Mouse (Mus musculus): ENCODE data around the gene Hoxa4.

The Hoxa4 gene

DNA sequence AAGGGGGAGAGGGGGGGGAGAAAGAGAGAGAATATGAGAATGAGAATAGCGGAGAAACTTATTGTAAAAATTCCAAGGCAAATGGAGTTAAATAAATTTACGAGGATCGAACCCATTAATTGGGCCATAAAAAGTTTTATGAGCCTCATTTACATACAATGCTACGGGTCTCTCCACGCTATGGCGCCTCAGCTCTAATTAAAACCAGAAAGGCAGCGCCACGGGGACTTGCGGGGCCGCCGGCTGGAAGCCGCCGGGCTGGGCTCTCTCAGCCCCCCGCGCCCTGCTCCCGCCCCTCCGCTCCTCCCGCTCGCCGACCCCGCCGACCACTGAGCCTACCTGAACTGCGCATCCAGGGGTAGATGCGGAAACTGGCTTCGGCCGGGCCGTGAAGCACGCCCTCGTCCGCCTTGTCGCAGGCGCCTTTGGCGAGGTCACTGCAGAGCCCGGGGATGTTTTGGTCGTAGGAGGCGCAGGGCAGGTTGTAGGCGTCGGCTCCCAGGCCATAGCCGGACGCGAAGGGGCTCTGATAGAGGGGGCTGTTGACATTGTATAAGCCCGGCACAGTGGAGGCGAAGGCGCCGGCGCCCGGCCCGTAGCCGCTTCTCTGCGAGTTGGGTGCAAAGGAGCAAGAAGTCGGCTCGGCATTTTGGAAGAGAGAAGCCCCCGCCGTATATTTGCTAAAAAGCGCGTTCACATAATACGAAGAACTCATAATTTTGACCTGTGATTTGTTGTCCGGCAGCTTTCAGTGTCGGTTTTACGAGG, 25.3 kb upstream of the Hoxa4 start:
- DNase-seq, result peak; percentile 48

DNA sequence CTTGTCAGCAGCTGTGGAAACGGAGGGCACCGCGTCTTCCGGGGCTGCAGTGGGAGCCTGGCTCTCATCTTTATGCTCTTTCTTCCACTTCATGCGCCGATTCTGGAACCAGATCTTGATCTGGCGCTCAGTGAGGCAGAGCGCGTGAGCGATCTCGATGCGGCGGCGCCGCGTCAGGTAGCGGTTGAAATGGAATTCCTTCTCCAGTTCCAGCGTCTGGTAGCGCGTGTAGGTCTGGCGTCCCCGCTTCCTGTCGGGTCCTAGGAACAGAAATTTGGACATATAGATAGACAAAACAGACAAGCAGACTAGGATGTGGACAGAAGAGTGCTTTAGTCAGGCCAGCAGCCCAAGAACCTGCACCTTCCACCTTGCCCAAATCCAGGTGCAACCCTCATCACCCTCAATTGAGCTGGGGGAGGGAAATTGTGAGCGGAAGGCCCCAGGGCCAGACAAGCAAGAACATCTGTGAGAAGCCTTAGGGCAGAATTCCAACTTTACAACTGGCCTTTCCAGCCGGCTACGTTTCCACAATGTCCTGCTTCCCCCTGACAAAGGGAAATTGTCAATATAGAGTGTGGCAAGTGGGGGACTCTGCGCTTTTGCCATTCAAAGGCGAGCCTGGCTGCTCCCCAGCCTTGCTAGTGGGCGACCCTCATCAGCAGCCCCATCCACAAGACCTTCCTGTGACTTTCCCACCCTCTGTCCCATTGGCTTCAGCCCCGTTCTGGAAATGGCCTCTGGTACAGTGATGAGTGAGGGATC, 24.4 kb upstream of the Hoxa4 start:
- peak in 1 of 2 experiments; percentile 27 for DNase-seq

DNA sequence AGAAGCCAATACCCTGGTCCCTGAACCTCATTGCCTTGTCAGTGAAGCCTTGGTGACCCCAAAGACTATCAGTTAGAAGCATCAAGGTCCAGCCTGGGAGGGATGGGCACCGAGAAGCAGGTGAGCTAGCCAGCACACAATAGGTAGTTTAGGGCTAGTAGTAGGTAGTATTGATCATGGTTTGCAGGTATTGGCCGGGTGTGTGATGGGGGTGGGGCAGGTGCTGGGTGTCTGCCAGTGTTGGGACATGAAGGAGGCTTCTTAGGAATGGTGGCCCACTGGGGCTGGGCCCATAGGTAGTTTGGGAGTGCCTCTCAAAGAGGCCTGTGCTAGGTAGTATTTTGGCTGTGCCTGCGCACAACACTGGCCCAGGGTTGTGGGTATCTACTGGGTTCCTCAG, 23.5 kb upstream of the Hoxa4 start:
- DNase-seq, result peak in 1 of 2 experiments; percentile 24

DNA sequence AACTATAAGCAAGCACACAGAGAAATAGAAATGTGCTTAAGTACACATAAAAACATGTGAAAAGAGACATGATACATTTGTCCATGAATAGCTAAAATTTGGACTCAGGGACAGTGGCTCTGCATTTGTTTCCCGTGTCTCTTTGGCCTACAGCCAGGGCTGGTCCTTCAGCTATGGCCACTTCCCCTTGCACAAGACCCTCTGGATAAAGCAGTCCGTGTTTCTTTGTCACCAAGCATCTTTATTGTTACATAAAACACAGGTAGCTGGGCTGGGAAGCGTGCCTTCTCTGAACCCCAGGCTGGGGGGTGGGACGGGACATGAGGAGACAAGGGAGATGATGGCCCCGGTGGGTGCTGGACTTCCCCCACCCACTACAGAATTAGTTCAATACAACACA, 22.7 kb upstream of the Hoxa4 start:
- no peak for DNase-seq

DNA sequence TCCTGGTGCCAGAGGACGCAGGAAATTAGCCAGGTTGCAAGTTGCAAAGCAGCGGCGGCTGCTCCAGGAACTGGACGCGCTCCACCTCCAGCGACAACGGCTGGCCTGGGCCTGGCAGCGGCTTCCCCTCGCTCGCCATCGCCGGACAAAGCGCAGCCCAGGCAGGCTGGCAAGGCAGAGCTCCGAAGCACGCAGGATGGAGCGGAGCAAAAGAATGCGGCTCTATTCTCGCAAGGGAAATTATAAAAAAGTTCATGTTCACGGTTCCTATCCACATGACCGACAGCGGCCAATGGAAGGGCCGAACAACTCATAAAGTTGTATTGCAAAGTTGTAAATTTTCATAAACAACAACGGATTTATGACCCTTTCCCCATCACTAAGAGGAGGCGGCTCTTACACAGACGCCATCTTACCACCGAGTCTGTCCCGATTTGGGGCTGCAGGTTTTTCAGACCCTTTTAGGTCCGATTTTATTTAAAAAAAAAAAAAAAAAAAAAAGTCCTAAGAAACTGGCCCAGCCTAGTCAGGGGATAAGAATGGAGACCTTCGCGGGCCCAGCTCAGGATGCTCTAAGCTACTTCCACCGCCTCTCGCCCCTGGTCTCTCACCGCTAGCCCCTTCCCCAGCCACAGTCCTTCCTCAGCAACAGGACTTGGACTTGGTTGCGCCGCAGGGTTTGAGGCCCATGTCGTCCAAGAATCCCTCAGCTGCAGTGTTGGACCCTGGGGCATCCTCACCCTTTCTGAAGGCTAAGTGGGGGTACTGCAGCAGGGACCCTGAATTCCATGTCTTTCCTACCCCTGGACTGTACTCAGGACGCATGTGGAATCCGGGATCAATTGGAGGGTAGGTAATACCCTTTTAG, 21.8 kb upstream of the Hoxa4 start, which contains the start of the genes Hoxa3 and Gm28308:
Gene Hoxa3, minus strand, starts transcription at position 218 of the 868 bp plus-strand sequence.
Gene Gm28308, minus strand, starts transcription at position 221 of the 868 bp plus-strand sequence.
- DNase-seq, result peak in 1 of 2 experiments; percentile 46

DNA sequence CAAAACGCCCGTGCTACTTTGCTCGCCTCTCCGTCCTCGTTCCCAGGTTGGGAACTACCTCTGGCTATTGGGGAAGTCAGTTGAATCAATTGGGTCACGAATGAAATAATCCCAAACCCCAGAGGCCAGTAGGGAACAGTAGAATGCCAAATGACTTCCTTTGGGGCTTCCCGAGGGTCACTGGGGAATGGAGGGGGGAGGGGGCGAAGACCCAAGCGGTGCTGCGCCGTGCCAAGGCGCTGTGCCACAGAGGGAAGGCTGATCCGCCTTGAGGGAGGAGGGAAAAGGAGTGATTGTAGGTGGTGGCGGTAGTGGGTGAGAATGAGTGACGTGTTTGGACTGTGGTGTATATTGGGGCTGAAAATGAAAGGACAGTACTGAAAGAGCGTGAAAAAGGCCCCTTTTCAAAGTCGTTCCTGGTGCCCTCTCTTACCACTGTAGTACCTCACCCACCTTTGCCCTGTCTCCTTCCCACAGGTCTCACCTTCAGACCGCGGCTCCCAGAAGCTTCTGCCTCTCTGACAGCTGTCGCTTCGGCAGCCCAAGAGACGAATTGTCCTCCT, 21.1 kb upstream of the Hoxa4 start:
- no peak for DNase-seq

DNA sequence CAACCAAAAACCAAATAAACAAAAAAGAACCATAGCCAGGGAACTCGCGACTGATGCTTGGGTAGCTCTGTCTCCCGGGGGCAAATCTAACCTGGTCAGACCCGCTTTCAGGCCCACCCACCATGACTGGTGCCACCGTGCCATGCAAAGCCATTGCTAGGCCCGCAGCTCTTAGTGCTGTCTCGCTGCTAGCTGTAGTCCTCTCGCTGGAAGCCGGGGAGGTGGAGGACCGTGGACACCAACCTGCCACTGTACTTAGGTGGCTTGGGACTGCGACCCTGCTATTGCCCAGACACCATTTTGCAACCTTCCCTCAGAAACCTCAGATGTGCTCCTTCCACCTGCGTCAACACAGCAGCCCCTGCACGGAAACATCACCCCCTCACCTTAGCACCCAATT, 20.4 kb upstream of the Hoxa4 start:
- DNase-seq, result no peak

DNA sequence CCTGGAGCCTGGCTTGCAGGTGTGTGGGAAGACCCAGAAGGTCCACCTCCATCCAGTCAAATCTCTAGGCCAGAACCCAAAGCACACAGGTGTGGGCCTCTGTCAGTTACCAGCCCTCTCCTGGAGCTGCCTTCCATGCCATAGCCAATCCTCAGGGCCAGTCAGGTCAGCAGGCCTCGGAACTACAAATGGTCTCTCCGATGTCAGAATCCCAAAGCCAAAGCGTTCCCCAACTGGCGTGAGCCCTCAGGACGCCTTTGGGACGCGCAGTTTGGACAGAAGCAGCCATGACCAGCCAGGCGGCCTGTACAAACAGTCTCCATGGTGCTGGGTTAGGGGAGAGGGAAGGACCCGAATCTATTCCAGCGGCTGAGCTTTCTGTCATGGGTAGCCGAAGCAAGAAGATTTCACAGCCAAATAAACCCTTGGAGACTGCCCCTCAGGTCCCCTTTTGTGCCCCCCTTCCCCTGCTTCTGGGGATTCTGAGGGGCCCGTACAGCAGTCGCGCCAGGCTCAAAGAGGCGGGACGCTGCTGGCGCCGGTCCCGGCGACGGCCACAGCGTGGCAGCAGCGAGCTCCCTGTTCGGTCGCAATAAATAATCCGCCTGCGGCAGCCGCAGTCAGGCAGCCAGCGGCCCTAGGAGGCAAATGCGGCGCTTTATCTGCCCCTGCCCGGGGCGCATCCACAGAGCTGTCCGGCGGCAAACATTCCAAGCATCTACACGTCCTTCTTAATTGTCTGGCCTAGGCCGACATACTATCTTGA, 19.8 kb upstream of the Hoxa4 start:
- peak; percentile 82 to 84 for DNase-seq

DNA sequence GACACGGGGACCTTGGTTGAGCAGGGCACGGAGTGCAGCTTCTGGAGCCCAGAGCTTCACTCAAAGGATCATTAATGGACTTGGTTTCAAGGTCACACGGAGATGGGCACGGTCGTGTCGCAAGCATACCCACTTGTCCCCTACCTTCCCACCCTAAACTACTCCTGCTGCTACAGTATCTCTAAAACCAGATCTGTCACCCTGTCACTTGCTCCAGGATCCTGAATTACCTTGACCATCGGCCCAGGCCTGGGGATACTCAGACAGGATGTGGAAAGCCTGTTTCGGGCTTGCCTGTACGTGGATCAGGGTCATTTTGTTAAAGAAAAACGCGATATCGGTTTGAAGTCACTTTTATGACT, 18.1 kb upstream of the Hoxa4 start:
- no peak for DNase-seq

DNA sequence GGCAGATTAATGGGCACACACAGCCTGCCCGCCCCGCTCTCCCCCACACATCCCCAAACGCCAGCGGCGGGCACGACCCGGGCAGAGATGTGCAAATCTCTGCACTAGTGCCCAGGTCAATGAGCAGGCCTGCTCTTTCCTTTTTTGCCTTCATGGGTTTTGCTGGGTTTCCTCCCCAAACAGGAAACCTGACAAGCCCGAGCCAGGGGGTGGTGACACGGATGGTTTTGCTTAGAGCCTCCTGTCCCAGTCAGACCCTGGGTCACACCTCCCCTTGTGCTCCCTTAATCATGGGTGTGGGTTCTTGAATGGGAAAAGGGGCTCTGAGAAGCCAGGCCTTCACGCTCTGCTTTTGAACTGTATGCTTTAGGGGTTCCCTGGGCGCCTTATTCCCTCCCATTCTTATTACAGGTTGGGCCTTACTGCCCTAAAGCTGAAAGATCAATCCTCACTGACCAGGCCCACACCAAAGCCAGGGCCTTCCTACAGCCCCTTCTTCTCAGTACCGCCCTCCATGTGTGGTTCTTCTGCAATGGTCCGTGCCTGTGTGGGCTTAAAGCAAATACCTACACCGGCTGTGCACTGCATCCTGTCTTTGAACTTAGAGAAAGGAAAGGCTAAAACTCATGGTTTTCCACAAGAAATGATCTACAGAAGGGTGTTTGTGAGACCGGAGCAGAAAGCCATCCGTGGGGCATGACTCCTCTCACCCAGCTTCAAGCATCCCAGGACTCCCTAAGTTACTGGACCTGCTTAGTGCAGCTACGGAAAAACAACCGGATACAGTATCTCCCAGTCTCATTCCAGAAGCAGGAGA, 17.5 kb upstream of the Hoxa4 start:
- DNase-seq, result no peak

DNA sequence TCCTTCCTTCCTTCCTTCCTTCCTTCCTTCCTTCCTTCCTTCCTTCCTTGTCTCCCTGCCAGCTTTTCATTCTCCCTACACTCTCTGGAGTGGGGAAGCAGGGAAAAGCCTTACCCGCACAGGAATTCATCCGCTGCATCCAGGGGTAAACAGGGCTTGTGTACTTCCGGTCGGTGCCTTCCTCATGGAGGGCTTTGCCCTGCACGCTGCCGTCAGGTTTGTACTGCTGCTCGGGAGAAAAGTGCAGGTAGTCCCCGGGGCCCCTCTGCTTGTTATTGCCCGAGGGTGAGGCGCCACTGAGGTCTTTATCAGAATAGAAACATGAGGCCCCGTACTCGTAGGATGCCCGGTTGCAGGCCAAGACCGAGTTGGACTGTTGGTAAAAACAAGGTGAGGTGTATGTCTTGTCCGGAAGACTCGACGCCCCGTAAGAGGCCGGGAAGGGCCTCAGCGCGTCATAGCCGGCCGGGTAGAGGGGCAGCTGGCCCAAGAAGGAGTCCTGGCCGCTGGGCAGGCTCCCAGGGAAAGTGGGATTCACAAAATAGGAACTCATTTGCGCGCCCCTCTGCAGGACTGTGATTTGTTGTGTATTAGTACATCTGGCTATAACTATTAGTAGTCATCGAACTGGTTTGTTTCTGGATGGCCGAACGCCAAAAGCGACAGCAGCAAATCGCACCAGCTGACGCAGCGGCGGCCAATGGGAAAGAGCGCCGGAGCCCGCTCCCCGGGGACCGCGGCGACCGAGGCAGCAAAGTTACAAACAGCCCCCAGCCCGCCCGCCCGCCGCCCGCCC, 16.7 kb upstream of the Hoxa4 start, which contains the start of gene Hoxa6:
Gene Hoxa6, minus strand, starts transcription at position 651 of the 796 bp plus-strand sequence.
- peak in 1 of 2 experiments; percentile 31 for DNase-seq

DNA sequence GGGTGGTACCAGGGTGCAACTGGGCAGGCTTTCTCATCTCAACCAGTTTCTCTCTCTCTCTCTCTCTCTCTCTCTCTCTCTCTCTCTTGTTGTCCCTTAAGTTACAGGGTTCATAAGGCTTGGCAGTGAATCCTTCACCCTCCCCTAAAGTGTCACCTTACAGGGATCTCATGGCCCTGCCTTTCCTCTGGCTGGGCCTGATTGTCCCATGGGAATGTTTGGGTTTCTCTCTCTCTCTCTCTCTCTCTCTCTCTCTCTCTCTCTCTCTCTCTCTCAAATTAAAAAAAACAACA, 16.1 kb upstream of the Hoxa4 start:
- no peak for DNase-seq

DNA sequence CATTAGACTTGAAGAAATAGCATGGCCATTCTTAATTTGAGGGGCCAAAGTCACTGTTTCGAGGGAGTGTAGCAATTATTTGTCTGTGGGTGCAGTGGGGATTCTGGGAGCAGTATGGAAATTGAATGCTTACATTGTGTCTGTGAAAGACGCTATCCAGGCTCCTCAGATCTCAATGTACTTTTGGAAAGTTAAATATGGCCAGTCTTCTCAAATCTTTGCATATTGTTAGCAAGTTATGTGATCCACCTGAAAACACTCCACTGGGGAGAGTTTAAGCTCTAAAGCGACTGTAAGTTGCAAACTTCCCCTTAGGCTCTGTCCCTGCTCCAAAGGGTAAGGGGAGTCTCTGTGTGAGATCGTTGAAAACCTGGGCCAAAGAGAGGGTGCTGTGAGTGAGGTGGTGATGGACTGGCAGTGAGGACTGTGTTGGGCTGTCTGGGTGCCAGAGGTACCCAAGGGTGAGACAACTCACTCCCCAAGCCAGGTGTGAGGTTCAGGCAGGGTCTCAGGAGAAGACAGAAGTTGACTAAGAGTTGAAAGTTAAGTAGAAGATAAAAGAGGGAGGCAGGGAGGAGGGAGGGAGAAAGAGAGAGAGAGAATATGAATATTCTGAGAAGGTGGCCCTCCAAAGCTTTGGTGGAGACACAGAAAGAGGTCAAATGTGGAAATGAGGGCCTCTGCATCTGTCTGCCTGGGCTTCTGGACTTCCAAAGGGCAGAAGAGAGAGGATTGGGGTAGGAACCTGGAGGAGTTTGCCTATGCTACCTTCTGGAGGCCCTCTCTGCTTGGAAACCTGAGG, 15.5 kb upstream of the Hoxa4 start:
- DNase-seq, result no peak

DNA sequence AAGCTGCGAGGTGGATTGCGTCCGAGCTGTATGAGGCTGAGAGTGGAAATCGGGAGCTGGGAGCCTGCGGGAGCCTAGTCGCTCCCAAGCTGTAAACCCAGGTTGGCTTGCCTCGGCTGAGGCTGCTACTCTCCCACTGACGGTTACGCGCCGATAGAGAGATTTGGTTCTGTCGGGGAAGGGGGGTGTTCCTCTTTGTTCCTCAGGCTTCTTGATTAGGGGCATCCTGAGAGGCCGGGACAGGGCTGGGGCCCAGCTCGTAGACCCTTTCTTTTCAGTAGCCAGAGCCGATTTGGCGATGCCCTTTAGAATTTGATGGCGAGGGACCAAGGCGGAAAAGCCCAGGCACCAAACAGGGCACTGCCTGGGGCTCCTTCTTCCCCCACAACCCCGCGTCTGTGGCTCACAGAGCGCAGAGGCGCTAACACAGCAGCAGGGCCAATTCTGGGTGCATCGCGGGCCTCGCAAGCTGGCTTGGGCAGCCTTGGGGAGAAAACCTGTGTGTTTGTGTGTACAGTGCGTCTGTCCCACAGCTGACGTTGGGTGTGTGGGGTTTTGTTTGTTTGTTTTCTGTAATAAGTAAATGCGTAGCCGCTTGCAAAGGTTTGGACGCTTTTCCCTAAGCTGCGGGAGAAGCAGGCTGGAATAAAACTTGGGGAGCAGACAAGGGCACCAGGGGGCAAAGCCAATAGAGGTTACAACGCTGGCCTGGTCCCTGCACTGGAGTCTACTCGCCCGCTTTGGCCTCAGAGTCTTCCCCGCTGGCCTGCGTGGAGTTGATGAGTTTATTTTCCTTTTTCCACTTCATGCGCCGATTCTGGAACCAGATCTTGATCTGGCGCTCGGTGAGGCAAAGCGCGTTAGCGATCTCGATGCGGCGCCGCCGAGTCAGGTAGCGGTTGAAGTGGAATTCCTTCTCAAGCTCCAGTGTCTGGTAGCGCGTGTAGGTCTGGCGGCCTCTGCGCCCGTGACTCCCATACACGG, 14.4 kb upstream of the Hoxa4 start:
- no peak for DNase-seq

DNA sequence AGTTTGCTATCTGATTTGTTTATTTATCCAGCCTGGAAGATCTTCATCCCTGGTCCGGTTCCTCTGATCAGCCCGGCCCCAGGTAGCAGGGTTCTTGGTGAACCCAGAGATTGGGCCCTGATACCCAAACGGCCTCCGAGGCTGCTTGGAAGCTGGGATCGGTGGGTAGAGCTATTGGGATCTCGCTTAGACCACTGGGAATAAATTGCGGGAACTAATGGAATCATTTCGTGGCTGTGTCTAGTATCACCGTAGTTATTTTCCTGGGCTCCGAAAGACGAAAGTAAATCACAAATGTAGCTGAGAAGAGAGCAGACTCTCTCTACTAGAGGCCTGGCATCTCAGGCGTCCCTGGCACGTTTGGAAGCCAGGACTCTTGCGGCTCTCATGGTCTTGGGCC, 13.7 kb upstream of the Hoxa4 start:
- no peak for DNase-seq

DNA sequence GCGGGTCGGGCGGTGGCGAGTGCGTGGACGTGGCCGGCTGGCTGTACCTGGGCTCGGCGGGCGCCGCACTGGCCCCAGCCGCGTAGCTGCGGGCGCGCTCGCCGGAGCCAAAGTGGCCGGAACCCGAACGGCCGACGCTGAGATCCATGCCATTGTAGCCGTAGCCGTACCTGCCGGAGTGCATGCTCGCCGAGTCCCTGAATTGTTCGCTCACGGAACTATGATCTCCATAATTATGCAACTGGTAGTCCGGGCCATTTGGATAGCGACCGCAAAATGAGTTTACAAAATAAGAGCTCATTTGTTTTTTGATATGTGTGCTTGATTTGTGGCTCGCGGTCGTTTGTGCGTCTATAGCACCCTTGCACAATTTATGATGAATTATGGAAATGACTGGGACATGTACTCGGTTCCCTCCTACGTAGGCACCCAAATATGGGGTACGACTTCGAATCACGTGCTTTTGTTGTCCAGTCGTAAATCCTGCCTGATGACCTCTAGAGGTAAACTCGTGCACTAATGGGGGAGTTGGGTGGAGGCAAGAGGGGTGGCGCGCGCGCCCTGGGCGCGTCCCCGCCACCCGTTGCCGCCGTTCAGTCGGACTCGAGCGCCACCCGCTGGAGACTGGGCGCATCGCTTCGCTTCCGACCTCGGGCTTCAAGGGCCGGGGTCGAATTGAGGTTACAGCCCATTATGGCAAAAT, 12.6 kb upstream of the Hoxa4 start, which contains the start of gene Hoxa5:
Gene Hoxa5, minus strand, starts transcription at position 538 of the 703 bp plus-strand sequence.
- no peak for DNase-seq

DNA sequence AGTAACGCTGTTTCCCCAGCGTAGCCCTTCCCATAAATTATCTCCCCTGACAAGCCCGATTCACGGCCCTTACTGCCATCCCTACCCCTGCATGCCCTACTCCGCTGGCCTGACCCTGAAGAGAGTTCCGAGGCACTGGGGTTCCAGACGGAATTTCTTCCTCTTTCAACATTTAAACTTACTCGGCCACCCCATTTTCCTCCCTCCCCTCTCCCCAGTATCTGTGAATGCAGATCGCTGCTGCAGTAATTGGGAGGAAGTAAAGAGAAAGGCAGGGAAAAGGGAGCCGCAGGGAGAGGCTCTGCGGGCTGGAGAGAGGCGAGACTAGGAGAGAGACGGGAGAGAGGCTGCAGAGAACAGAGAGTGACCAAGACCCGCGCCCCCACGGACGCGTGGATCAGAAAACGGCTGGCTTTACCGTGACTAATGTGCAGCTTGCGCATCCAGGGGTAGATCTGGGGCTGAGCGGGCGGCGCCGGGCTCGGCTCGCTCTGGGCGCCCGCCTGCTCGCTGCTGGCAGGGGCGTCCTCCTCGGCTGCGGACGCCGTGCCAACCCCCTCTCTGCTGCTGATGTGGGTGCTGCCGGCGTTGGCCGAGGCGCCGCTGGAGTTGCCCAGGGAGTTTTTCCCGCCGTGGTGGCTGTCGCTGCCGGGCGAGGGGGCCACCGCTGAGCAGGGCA, 12.0 kb upstream of the Hoxa4 start:
- no peak for DNase-seq

All from B cell, adult 2 months (primary cell).